Mouse (Mus musculus) adrenal gland, adult 8-10 months (tissue): Measurements from ENCODE around the gene Arhgef1. TPM values are rescaled to one million over a fixed set of nuclear protein-coding genes. Genes with fewer than 3 reads are reported as not detected.
A peak's percentile ranks its signal among the peaks of the same experiment; 100 is the strongest.

Experiments used
- DNase-seq: peaks from one replicate; pipeline ENCODE4 v3.0.0; 2022
- total RNA-seq, 4 experiments: library from RNA; stranded (reverse); gene quantifications; 2 replicates each; pipeline ENCODE4 v1.2.4; 2022

Arhgef1 gene
- total RNA-seq, 4 experiments from 2014 or later, result 70.6 to 172 (median 113) TPM

DNA sequence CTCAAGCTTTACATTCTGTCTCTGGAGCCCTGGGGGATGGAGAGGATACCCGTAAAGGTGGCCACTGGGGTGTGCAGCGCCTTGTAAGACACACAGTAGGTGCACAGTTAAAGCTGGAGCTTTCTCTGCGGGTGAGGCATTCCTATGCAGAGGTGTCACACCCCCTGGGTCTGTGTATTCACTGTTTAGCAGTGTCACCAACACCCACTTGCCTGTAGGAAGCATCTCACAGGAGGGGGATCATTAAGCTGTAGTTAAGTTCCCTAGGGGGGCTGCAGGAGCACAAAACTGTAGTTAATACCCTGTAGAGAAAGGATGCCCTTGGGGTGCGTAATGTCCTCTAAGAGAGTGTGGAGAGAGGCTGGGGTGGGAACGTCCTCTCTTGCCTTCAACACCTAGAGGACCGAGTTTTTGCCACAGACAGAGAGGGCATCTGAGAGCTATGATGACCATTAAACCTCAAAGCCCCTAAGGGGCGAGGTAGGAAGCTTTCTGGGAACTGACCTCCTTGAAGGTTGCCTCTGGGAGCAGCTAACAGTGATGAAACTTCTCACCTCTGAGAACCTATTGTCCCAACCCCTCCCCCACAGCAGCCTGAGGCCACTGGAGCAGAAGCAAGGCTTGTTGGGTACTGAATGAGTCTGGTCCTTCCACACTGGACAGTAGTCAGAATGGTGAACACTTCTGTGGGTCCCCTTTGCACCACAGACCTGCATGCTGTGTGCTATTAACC lies 44.8 kb downstream of the Arhgef1 start:
- DNase-seq, result no peak

DNA sequence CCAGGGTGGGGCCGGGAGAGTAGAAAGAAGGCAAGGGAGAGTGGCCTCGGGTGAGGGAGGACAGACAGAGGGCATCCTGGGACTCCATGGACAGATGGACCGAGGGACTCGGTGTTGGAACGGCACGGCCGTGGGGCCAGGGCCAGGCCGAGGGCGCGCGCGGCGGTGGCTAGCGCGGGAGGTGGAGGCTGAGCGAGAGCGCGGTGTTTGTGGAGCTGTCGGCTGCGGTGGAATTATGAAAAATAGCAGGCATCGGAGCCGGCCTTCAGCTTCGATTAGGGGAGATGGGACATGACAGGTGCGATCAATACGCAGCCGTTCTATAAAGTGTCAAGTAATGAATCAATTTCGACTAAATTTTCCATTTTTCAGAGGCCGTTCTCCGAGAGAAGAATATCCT lies 46.1 kb downstream of the Arhgef1 start:
- no peak for DNase-seq

DNA sequence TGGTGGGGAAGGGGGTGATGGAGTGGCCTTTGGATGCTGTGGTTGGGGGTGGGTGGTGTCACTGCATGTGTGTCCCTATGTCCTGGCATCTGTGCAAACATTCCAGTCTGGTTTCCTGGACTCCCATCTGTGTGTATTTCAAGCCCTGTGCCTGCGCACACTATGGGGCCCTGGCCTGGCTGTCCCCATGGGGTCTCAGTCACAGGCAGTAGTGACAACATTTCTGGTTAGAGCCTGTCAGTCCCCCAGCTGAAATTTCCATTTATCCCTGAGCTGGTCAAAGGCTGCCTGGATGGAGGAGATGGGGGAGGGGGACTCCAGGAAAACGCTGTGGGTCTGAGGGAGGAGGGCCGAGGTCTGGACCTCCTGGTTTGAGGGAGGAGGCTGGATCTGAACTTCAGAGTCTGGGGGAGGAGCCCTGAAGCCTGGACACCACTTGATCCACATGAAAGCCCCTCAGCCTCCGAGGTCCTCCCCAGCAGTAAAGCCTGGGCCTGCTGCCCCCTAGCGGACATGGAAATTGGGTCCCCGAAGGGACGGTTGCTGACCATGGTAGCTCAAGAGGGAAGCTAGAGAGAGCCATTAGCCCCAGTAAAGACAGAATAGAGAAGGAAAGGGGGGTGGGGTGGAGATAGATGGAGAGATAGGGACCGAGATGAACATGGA lies 47.4 kb downstream of the Arhgef1 start:
- no peak for DNase-seq

DNA sequence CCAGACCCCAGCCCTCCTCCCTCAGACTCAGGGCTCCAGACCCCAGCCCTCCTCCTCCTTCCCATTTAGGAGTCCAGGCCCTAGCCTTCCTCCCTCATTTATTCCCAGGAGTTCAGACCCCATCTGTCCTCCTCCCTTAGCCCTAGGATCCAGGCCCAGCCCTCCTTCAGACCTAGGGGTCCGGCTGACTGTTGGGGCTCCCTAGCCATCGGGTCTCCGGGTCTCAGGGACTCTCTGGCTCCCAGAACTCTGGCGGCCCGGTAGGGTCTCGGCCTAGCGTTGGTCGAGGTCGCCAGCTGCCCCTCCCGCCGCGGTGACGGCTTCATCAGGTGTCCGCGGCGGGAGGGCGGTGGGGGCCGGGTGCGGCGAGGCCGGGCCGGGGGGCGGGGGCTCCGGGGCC lies 51.3 kb downstream of the Arhgef1 start:
- DNase-seq, result no peak

DNA sequence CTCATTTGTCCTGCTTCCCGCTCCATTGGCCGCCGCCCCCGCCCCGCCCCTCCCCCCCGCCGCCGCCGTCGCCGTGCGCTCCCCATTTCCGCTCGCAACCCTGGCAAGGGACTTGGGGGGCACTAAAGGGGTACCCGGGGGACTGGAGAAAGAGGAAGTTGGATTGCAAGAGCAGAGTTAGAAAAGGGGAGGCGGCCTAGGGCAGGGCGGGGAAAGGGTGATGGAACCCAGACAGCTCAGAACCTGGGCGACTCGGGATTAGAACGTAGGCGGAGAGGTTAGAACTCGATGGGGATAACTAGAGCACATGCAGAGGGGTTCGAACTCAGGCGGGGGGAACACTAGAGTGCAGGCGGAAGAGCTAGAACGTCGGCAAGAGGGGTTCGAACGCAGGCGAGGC lies 51.7 kb downstream of the Arhgef1 start:
- no peak for DNase-seq

DNA sequence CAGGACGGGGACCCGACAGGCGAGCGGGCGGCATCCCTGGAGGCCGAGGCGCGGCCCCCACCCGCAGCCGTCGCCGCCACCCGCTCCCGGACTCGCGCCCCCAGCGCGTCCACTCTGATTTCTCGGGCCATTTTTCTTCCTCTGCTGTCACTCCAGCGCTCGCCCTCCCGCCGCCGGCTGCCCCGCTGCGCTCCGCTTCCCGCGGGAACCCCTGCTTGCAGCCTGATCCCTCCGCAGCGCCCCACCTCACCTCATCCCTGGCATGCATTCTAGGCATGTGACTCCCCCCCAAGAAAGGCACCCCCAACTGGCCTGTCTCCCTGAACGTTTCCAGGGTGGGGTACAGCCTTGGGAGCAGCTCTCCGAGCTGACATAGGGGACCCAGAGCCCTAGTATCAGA lies 52.5 kb downstream of the Arhgef1 start:
- DNase-seq, result no peak

DNA sequence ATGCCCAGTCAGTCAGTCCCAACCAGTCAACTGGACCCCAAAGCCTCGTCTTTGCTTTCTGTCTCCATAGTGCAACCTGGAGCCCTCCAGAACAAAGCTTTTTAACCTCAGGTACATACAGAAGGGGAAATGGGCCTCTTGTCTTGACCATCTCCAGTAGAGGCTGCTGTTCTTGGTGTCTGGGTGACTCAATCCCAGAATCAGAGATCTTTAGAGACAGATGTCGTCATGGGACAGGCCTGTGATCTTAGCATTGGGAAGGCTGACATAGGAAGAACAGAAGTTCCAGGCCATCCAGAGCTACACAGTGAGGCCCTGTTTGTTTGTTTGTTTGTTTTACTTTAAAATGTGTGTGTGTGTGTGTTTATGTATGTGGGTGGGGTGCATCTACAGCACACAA lies 61.6 kb downstream of the Arhgef1 start:
- no peak for DNase-seq

DNA sequence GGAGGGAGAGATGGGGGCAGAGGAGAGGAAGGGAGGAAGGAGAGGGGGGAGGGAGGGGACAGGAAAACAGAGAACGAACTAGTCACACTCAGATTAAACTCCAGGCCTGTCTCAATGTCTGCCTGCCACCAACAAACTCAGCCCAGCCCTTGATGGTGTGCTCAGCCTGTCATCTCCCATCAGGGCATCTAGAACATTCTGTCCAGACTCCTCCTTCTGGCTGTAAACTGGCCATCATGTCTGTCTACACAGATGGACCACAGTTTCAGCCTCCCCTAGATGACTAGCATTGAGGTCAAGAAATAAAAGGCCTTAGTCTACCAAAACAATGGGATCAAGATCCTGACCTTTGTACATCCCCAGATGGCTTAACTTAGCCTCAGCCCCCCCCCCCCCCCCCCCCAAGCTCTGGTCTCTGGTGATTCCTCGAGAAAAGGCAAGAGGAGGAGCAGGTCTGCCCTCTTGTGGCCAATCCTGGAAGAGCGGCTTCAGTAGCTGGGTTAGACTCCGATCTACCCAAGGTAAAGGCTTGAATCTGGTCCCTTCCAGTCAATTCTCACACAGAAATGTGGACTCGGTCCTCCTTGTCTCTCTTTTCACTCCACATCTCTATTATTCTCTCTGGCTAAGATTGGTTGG lies 62.3 kb downstream of the Arhgef1 start:
- peak; percentile 49 for DNase-seq

DNA sequence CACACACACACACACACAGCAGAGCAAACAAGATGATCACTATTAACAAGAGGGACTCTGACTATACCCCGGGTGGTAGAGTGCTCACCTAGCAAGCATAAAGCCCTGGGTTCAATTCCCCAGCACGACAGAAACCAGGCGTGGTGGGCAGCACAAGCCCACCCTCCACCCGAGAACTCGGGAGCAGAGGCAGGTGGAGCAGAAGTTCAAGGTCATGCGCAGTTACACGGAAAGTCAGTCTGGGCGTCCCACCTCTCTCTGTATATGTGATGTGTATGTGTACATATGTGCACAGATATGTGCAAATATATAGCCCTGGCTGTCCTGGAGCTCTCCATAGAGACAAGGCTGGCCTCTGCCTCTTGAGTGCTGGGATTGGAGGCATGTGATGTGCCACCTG lies 65.3 kb downstream of the Arhgef1 start:
- DNase-seq, result no peak

DNA sequence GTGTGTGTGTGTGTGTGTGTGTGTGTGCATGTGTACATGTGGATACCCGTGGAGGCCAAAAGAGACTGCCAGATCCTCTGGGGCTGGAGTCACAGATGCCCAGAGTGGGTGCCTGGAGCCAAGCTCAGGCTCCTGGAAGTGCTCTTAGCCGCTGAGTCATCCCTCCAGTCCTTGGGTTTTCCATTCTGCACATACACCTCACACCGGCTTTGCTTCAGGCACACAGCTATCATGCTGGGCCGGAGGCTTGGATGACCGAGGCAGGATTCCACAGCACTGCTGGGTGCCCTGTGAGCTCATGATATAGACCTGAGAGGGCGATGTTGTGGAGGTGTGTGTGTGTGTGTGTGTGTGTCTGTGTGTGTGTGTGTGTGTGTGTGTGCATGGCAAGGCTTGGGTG lies 65.8 kb downstream of the Arhgef1 start:
- DNase-seq, result no peak

DNA sequence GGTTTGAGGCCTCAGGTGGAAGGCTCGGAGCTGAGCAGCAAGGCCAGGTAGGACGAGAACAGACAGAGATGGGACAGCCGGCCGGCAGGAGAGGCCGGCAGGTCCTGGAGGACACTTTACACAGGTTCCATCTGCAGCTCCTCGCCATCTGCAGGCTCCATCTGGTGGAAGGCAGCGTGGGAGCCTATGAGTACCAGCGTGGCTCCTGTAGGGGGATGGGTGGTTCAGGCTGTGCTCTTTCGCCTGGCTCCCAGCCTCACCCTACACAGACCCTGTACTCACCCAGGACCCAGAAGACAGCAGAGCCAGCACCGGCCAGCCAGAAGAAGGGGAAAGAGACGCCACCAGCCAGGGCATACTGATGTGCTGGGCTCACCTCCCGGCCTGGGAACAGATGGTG lies 67.1 kb downstream of the Arhgef1 start:
- DNase-seq, result no peak

DNA sequence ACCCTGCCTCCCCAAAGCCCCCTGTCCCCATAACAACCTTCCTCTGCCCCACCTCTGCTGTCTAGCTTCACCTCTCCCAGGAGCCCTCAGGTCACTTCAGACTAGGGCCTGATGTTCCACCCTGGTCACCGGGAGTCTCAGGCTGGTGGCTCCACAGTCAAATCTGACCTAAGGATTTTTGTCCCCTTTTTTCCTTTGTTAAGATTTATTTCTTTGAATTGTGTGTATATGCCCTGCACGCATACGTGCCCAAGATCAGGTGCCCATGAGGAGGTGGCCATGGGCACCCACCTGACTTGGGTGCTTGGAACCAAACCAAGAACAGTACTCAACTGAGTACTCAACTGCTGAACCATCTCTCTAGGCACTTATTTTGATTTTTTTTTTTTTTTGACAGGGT lies 67.6 kb downstream of the Arhgef1 start:
- DNase-seq, result no peak

DNA sequence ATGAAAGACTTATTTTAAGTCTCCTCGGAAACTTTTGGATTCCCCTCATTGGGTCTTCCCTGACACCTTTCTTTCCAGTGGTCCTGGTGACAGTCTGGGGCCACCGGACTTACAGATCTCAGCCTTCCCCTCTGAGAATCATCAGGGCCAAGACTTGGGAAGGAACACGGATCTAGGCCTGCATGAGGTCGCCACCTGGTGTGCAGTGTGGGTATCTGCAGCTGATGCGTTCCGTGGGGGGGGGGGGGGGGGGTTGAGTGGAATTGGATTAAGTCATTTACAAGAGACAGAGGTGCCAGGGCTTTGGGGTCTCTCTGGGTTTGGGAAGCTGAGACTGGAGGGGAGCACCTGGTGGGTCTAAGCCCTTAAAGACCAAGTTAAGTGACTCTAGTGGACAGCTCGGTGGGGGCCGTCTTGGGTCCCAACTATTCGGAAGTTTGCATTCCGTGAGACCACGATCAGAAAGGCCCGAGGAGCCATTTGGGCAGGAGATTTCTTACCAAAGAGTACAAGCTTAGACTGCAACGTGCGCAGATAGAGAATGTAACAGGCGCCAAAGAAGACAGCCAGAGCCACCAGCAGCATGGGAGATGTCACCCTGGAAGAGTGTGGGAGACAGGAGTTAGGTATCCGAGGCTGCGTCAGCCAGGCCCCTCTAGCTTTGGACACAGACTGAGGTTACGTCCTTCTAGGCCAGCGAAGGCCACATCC lies 68.7 kb downstream of the Arhgef1 start:
- no peak for DNase-seq

DNA sequence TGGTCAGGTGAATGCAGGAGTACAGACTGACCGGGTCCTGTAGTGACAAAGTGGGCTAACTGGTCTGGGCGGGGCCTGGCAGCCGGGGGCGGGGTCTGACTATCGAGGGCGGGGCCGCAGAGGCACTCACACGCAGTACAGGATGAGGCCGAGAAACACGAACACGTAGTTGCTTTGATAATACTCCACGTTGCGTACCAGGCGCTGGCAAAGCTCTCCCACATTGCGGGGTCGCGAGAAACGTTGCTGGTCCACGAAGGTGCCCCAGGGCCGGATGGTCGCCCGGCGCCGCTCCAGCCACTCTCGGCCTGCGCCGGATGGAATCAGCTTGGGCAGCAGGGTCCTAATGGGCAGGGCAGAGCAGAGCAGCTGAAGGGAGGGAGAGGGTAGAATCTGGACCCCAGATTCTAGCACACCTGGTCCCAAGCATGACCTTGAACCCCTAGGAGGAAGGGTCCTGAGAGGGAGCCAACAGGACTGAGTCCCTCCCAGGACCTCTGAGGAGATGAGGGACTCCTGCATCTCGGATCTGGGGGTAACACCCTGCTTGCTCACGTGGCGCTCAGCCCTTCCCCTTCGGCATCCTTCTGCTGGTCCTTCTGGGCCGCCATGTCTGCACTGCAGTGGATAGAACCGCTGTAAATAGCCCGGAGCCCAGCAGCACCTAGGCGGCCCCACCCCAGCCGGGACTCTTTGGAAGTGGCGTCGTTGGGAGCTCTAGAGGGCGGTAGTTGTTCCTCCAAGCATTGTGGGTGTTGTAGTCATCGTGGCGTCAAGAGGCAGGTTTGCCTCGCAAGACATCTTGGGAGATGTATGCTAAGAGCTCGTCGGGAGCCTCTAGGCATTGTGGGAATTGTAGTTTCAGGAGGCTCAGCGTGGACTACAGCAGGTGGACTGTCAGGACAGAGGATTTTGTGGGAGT lies 69.5 kb downstream of the Arhgef1 start, which contains the start of gene Rabac1:
Gene Rabac1 (minus strand): TSS at position 783 of the 922 bp plus-strand sequence.
- peak; percentile 95 for DNase-seq

DNA sequence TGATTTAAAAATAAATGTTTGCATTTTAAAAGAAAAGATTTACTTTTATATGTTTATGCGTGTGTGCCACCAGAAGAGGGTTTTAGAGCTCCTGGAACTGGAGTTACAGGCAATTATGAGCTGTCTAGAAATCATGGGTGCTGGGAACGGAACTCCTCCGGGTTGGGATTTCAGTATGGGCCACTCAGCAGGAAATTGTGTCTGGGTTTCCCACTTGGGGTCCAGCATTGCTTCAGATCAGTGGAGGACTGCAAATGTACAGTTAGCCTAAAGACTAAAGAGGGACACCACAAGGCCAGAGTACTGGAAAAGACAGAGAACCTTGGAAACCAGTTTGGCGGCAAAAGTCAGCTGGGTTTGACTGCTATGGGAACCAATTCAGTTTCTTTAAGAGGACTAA lies 70.5 kb downstream of the Arhgef1 start:
- DNase-seq, result no peak

DNA sequence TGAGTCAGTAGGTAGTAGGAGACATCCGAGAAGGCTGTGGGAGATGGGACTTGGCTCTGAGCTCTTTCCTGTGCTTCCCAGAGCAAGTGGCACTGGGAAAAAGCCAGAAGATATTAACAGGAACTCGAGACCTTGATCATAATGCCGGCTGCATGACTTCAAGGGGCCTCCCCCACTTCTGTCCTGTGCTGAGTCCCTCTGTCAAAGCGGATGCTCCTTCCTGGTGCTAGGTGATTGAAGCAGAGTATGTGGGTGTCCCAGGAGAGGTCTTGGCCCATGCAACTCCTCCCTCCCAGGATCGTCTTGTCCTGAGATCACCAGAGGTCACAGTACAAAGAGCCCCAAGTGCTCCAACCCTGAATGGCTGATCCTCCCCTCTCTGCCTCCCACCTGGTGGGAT lies 71.2 kb downstream of the Arhgef1 start:
- no peak for DNase-seq

DNA sequence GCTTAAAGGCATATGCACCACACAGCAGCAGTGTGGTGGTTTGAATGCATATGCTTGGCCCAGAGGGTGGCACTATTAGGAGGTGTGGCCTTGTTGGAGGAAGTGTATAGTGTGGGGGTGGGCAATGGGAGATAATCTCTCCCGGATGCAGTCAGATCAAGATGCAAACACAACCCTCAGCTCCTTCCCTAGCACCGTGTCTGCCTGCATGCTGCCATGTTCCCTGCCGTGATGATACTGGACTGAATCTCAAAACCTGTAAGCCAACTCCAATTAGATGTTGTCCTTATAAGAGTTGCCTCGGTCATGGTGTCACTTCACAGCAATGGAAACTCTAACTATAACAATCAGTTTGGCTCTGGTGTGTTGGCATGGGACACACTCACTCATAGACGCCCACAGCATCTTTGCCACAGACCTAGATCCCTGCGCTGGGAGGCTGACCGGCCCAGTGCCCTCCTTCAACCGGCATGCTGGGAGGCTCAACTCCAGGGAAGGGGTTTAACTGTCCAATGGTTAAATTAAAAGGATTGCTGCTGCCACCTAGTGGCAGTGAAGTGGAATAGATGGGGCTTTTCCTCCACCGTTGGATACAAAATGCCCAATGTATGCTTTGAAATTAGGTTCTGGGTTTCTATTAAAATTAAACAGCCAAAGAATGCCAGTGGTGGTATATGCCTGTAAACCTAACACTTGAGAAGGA lies 72.3 kb downstream of the Arhgef1 start:
- DNase-seq, result no peak
